Mouse (Mus musculus) hindbrain, embryonic 14.5 days (tissue): ENCODE measurements around the gene Prtg. TPM values are rescaled to one million over a fixed set of nuclear protein-coding genes. Genes with fewer than 3 reads are reported as not detected.

Experiments used
- ATAC-seq: fragments of 200-750 bp; cut with Nextera tagmentation; 2 replicates; pipeline ENCODE4 v1.8.0; 2017; ENCODE audit warnings: moderate number of reproducible peaks, mild to moderate bottlenecking, moderate TSS enrichment, moderate library complexity; ENCODE audit not compliant: low FRiP score
- DNase-seq: peaks from one replicate; pipeline ENCODE4 v3.0.0-alpha.2; 2015; ENCODE audit warnings: low spot score
- H3K27ac ChIP-seq: fragments of 300-500 bp; sonication (generic); 2 replicates; pipeline ENCODE4 v1.5.1; 2014; ENCODE audit warnings: mild to moderate bottlenecking, moderate library complexity
- H3K27me3 ChIP-seq: fragments of 300-500 bp; sonication (generic); 2 replicates; pipeline ENCODE4 v1.6.1; 2014; ENCODE audit warnings: mild to moderate bottlenecking, low read length, mixed read lengths; ENCODE audit not compliant: control insufficient read depth, insufficient read depth
- H3K36me3 ChIP-seq: fragments of 300-500 bp; sonication (generic); replicated peaks from 2 replicates; pipeline ENCODE4 v1.6.1; 2014; ENCODE audit not compliant: control insufficient read depth, insufficient read depth
- H3K4me1 ChIP-seq: fragments of 300-500 bp; sonication (generic); replicated peaks from 2 replicates; pipeline ENCODE4 v1.6.1; 2014; ENCODE audit warnings: antibody characterized with exemption, low read length, mixed read lengths; ENCODE audit not compliant: control insufficient read depth, insufficient read depth
- H3K4me2 ChIP-seq: fragments of 300-500 bp; sonication (generic); replicated peaks from 2 replicates; pipeline ENCODE4 v1.6.1; 2014; ENCODE audit warnings: mild to moderate bottlenecking, moderate library complexity
- H3K4me3 ChIP-seq: fragments of 300-500 bp; sonication (generic); replicated peaks from 2 replicates; pipeline ENCODE4 v1.5.1; 2014; ENCODE audit warnings: mild to moderate bottlenecking, low read length
- H3K9ac ChIP-seq: fragments of 300-500 bp; sonication (generic); 2 replicates; pipeline ENCODE4 v1.6.1; 2014
- H3K9me3 ChIP-seq: fragments of 300-500 bp; sonication (generic); 2 replicates; pipeline ENCODE4 v1.6.1; 2016; ENCODE audit warnings: low read length; ENCODE audit not compliant: control insufficient read depth
- WGBS: fragments of 180-500 bp; shearing (Covaris S2); extraction: QIAGEN DNeasy Blood & Tissue Kit; methylation state at CpG from one replicate; pipeline ENCODE4 v1.1.7; 2014; 5-methylcytosine and 5-hydroxymethylcytosine counted together
- polyA plus RNA-seq: library from polyadenylated mRNA; unstranded; fragments of >200 nt; fragmentation: Nextera tagmentation; extraction: Ambion mirVana; gene quantifications from 2 replicates; pipeline ENCODE4 v1.2.1, GENCODE M21; 2014

Prtg gene
- polyA plus RNA-seq, 1 experiment from 2014 or later = 0.98 TPM

GRCm38 (mm10) chr9:72863773-72864172 lies 57.1 kb downstream of the Prtg start:
- Histone ChIP-seq H3K4me1 (peaks cover 4% of the 10 kb centered on the region; the same call in 1 of the 2 replicates), H3K9ac (no peak overlapping the region), H3K36me3 (no peaks in the 10 kb centered on the region), H3K4me2 (no peak overlapping the region), H3K27me3 (no peaks in the 10 kb centered on the region), H3K4me3 (no peak overlapping the region), H3K9me3 (no peaks in the 10 kb centered on the region), H3K27ac (no peak overlapping the region)
- no peak for DNase-seq
- WGBS = 37% methylated on average over 4 of the region's 5 CpGs
- no peak for ATAC-seq

GRCm38 (mm10) chr9:72867434-72867833 lies 60.8 kb downstream of the Prtg start:
- Histone ChIP-seq H3K9me3 (no peaks in the 10 kb centered on the region), H3K4me3 (no peak overlapping the region), H3K4me1 (peaks cover 13% of the 10 kb centered on the region), H3K36me3 (no peaks in the 10 kb centered on the region), H3K27ac (no peak overlapping the region), H3K9ac (no peak overlapping the region), H3K27me3 (no peaks in the 10 kb centered on the region), H3K4me2 (no peak overlapping the region)
- 72% methylated on average over 6 of the region's 6 CpGs for WGBS
- DNase-seq (no peak), ATAC-seq (no peak)

GRCm38 (mm10) chr9:72868774-72869173 lies 62.1 kb downstream of the Prtg start:
- H3K4me2 ChIP-seq = no peak overlapping the region
- no peak overlapping the region for H3K4me3 ChIP-seq
- H3K4me1 ChIP-seq = peaks cover 12% of the 10 kb centered on the region
- no peak overlapping the region for H3K27ac ChIP-seq
- ATAC-seq (no peak), DNase-seq (no peak)
- no peaks in the 10 kb centered on the region for H3K27me3 ChIP-seq
- H3K9ac ChIP-seq = no peak overlapping the region
- H3K9me3 ChIP-seq = no peaks in the 10 kb centered on the region
- 81% methylated on average over 2 of the region's 2 CpGs for WGBS
- H3K36me3 ChIP-seq = no peaks in the 10 kb centered on the region

GRCm38 (mm10) chr9:72871506-72872297 lies 65.0 kb downstream of the Prtg start:
- no peak overlapping the region for H3K4me3 ChIP-seq
- H3K9ac ChIP-seq = 0 out of 2 replicates have a peak overlapping the region, but pooled peaks have one; percentile 25
- no peaks in the 10 kb centered on the region for H3K27me3 ChIP-seq
- H3K4me1 ChIP-seq = peaks cover 8% of the 10 kb centered on the region
- H3K36me3 ChIP-seq = no peaks in the 10 kb centered on the region
- WGBS = 9% methylated on average over 13 of the region's 13 CpGs
- ATAC-seq (no peak), DNase-seq (no peak)
- H3K27ac ChIP-seq = peak overlapping the region; percentile 21; the same call in 1 of the 2 replicates
- no peaks in the 10 kb centered on the region for H3K9me3 ChIP-seq
- peak overlapping the region; percentile 37 for H3K4me2 ChIP-seq

GRCm38 (mm10) chr9:72872298-72873130 lies 65.8 kb downstream of the Prtg start:
- no peak for DNase-seq

GRCm38 (mm10) chr9:72875878-72876277 lies 69.2 kb downstream of the Prtg start:
- 89% methylated on average over 2 of the region's 2 CpGs for WGBS
- Histone ChIP-seq H3K27me3 (no peaks in the 10 kb centered on the region), H3K9ac (no peak overlapping the region), H3K4me2 (no peak overlapping the region), H3K4me1 (peaks cover 16% of the 10 kb centered on the region), H3K9me3 (no peaks in the 10 kb centered on the region), H3K4me3 (no peak overlapping the region), H3K36me3 (no peaks in the 10 kb centered on the region), H3K27ac (no peak overlapping the region)
- ATAC-seq (no peak), DNase-seq (no peak)

More at GRCm38 (mm10) chr9:72872298-72873130, 65.8 kb downstream of the Prtg start:
- peak overlapping the region; percentile 37; the same call in 1 of the 2 replicates for H3K4me2 ChIP-seq
- no peak overlapping the region for H3K27ac ChIP-seq
- no peak overlapping the region for H3K4me3 ChIP-seq
- WGBS = 25% methylated on average over 8 of the region's 8 CpGs
- no peak overlapping the region for H3K9ac ChIP-seq
- H3K4me1 ChIP-seq = peaks cover 8% of the 10 kb centered on the region
- ATAC-seq = no peak
- no peaks in the 10 kb centered on the region for H3K9me3 ChIP-seq
- no peaks in the 10 kb centered on the region for H3K36me3 ChIP-seq
- no peaks in the 10 kb centered on the region for H3K27me3 ChIP-seq

GRCm38 (mm10) chr9:72877905-72878304 lies 71.2 kb downstream of the Prtg start:
- Histone ChIP-seq H3K27ac (no peak overlapping the region), H3K9me3 (no peaks in the 10 kb centered on the region), H3K9ac (no peak overlapping the region), H3K4me3 (no peak overlapping the region), H3K4me2 (0 out of 2 replicates have a peak overlapping the region, but pooled peaks have one; percentile 10), H3K36me3 (no peaks in the 10 kb centered on the region), H3K4me1 (peaks cover 17% of the 10 kb centered on the region), H3K27me3 (no peaks in the 10 kb centered on the region)
- ATAC-seq (peak; percentile 29; the same call in 1 of the 2 replicates), DNase-seq (peak; percentile 30)
- 16% methylated on average over 11 of the region's 11 CpGs for WGBS

GRCm38 (mm10) chr9:72878656-72879055 lies 72.0 kb downstream of the Prtg start:
- Histone ChIP-seq H3K4me1 (peaks cover 17% of the 10 kb centered on the region), H3K4me3 (no peak overlapping the region), H3K27ac (no peak overlapping the region), H3K27me3 (no peaks in the 10 kb centered on the region), H3K4me2 (no peak overlapping the region), H3K36me3 (no peaks in the 10 kb centered on the region), H3K9ac (no peak overlapping the region), H3K9me3 (no peaks in the 10 kb centered on the region)
- ATAC-seq (no peak), DNase-seq (no peak)
- 36% methylated on average over 6 of the region's 6 CpGs for WGBS

GRCm38 (mm10) chr9:72879601-72880000 lies 72.9 kb downstream of the Prtg start:
- Histone ChIP-seq H3K27ac (no peak overlapping the region), H3K27me3 (no peaks in the 10 kb centered on the region), H3K9ac (no peak overlapping the region), H3K4me3 (no peak overlapping the region), H3K36me3 (no peaks in the 10 kb centered on the region), H3K9me3 (no peaks in the 10 kb centered on the region), H3K4me2 (no peak overlapping the region), H3K4me1 (peaks cover 17% of the 10 kb centered on the region)
- 47% methylated on average over 3 of the region's 3 CpGs for WGBS
- ATAC-seq (no peak), DNase-seq (no peak)
